Mouse (Mus musculus) right cerebral cortex, adult 18-20 months (tissue): ENCODE results near the gene Golt1a.
A peak's percentile ranks its signal among the peaks of the same experiment; 100 is the strongest.

ENCODE experiments used
- DNase-seq: peaks from one replicate; pipeline ENCODE4 v3.0.0; 2022; ENCODE audit warnings: mixed read lengths

Gene Golt1a

DNA sequence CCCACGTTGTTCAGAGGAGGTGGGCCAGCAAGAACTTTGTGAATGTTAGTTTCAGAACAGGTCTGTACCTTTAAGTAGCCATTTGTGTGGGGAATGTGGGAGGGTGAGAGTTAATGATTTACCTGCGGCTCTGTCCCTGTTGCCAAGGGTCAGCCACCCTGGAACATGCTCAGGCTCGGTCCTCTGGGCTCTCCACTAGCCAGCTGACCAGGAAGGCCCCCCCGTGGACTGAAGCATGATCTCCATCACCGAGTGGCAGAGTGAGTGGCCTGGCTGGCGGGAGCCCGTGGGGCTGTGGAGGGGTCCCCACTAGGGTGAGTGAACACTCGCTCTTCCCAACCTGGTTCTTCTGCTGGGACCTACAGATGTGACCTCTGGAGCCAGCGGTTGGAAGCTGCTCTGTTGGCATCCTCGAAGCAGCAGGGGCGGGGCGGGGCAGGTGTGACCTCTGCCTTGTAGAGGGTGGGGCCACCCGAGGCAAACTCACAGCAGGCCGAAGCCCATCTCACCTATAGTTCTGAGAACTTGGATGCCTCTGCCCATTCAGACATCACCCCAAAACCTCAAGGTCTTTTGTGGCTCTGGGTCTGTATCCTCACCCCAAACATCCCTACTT lies at the start of gene Golt1a:
Golt1a (plus strand) TSS at position 149 of the 616 bp plus-strand sequence.
- DNase-seq: no peak

DNA sequence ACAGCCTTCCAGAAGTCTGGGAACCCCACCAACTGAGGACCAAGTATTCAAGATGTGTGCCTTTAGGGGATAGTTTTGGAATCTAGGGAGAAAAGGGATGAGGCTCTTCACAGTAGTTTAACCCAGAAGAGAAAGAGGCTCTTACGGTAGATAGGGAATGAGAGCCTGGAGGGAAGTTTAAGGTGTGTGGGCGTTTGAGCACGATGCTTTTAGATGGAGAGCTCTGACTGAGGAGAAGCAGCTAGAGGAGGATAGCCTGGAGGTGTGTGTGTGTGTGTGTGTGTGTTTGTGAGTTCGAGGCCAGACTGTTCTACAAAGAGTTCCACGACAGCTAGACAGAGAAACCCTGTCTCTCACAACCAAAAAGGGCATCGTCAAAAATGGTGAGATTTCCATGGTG lies 47.0 kb upstream of the Golt1a start:
- DNase-seq: no peak

DNA sequence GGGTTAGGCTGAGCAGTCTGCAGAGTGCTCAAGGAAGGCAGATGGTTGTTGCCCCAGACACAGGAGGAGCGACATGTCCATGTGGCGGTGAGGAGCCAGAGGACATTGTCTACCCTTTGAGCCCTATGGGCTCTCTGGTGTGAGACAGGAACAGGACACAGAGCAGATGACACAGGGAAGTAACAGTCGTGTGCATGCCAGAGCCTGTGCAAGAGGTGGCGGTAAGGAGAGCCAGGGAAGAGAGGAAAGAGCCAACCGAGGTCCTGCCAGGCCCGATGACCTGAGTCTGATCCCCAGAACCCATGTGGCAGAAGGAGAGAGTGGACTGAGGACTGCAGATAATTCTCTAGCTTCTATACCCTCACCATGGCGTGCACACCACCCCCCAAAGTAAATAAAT lies 46.5 kb upstream of the Golt1a start:
- no peak for DNase-seq

DNA sequence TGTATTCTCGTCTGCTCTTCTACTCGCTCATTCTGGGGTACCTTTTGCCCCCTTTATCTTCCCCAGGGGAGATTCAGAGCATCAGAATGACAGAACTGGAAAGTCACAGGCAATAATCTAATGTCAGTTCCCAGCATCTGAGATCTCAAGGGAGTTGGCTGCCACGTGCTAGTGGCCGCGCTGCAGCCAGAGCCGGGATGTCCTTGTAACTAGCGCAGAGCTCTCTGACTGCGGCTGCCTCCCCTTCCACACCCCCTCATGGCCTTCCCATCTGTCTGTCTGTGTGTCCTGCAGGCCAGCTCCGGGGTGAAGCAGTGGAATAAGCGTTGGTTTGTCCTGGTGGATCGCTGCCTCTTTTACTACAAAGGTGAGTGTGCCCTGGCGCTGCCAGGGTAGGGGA lies 45.2 kb upstream of the Golt1a start:
- DNase-seq: no peak

DNA sequence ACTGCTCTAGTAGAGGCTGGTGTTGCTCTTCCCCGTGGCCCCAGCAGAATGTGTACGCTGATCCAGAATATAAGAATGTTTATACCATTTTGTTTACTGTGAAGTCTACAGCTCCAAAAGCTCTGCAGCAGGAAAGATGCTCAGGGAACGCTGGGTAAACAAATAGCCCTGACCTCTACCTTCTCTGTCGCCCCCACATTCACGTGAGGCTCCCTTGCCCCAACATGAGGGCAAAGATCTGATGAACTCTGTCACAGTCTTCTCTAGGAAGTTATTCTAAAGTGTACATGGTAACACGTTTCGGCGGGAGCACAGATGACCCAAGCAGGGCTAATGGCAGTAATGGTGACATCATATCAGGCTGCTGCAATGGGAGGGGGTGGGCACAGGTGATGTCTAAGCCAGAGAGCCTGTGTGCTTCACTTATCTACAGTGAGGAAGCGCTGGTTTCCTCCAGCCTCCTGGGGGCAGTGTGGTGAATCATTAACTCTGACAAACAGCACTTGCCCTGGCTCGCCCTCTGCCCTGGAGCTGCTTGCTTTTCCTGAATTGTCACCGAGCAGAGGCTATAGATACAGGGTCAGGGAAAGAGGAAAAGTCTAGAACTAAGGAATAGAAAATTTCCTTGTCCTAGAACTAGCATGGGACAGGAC lies 44.4 kb upstream of the Golt1a start:
- DNase-seq: no peak

DNA sequence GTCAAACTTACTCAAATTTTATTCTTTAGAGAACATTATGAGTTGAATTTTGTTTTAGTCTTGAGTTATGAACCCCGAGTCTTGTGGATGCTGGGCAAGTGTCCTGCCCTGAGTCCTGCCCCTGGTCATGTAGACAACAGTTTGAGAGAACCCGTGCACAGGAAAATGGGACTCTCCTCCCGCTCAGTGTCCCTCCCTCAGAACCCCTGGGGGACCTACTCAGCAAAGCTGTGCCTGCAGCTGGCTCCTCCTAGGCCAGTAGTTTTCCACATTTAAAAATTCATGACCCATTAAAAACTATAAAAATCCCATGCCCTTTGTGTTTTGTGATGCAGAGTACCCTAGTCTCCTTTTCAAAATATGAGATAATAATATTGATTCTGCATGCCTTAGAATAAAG lies 42.5 kb upstream of the Golt1a start:
- no peak for DNase-seq

DNA sequence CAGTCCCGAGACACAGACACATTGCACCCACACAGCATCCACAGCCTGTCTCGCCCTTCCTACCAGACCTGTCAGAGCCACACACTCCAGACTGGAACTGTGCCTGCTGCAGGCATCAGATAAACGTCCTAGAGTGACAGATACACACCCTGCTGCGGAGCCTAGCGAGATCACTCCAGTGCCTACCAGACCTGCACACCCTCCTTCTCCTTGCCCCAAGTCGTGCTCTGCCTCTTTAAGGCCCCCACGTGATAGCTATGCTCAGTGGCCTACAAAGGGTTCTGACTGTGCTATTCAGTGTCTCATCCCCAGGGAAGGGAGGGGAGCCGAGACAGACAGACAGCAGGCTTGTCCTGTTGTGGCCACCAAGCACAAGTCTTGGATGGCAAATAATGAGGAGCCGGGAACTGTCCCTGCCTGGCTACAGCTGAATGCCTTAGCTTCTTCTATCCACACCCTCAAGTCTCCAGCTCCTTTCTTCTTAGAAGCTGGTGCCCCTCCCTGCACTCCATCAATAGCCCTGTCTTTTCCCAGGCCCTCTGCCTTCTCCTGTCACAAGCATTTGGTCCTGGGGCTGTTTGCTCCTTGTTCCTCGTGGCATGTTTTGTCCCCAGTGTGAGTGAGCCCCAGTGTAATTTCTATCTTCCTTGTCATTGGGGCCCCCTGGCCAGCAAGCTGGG lies 41.6 kb upstream of the Golt1a start:
- peak; percentile 53 for DNase-seq

DNA sequence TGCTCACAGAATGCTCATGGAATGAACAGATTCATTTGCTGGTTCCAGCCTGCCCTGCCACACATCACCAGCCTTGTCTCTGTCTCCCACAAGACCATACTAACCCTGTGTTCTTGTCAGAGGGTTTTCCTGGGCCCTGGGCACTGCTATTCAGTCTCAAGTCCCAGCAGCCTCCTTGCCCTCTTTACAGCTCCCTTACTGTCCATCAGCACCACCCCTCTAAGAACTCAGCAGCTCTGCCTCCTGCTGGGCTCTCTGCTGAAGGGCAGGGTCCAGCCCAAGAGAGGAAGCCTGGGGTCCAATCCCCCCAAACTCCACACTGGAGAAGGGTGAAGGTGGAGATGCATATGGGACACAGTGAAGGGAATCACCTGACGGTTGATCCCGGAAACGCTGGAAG lies 41.1 kb upstream of the Golt1a start:
- no peak for DNase-seq

DNA sequence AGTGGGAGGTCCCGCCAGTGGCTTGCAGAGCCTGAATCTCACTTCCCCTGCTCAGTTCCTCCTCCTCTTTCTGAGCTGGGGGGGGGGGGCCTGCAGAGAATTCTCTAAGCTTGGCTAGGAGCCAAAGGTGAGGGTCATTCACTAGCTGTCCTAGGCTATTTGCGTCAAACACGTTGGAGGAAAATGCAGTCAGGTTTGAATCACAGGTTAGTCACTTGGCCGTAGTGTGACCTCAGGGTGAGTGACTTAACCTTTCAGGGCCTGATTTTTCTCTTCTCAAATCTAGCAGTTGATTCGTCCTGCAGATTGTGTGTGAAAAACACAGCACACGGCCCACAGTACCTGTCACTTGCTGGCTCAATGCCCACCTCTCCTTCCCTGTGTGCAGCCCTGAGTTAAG lies 39.3 kb upstream of the Golt1a start:
- DNase-seq: no peak

DNA sequence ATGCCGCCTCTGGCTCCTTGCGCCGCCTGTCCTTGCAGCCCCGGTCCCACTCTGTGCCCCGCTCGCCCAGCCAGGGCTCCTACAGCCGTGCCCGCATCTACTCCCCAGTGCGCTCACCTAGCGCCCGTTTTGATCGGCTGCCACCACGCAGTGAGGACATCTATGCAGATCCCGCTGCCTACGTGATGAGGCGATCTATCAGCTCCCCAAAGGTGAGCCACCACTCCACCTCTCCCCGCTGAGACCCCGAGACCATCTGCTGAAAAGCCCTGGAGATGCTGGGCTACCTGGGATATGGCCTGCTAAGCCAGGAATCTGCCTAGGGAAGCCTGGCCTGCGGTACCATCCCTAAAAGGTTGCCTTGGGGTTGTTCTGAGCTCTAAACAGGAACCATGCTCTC lies 35.4 kb upstream of the Golt1a start:
- DNase-seq: no peak

DNA sequence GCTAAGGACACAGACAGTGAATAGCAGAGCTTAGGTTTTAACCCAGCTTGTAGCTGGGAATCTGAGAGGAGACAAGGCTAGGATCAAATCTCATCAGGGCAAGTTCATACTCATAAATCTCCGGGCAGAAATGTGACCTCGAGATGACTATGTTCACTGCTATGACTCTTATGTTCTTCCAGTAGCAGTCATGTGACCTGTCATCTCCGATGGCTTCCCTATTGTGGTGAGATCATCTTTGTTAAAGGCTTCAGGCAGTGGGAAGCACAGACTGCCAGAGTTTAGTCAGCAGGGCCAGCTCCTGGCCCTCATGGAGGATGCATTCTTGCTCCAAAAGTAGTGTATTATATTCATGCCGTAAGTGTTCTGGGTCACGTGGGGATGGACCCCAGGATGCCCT lies 32.6 kb upstream of the Golt1a start:
- no peak for DNase-seq

DNA sequence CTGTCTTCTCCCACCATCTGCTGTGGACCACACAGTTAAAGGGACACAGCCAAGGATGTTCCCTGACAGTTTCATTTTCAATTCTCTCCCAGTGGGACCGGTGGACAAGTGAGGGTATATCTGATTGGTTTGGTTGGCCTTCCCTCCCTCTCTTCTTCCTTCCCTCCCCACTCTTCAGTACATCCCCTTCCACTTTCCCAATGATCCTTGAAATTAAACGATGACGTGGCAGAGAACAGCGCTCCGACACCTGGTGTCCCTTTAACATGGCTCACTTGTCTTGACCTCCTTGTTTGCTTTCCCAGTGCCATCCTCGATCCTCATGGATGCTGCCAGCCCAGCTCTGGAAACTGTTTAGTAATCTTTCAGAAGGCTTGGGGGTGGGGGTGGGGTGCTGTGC lies 31.1 kb upstream of the Golt1a start:
- no peak for DNase-seq

DNA sequence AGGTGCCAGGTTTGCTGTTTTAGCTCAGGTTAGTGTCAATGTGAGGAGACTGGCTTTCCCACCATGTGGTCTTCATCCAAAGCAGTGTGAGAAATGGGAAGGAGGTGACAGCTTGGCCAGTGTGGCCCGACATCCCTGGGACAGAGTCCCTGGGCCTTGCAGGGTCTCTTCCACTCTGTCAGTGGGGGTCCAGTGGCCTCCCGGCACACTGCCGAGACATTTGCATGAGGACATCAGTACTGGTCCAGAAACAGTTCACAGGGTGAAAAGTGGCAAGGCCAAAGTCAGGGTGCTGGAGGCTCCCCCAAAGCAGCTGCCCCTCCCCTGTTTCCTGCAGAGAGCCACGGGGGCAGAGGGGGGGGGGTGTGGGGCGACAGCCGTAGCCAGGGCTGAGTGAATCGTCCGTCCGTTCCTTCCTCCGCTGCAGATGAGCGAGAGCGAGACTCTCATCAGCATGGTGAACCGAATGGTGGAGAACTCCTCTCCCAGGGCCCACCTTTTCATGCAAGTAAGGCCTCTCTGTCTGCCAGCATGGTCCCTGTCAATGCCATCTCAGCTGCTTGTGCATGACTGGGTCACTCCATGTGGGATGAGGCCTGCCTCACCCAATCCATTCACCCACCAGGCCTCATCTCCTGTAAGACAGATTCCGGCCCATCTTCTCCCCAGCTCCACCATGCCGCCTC lies 30.5 kb upstream of the Golt1a start:
- no peak for DNase-seq

DNA sequence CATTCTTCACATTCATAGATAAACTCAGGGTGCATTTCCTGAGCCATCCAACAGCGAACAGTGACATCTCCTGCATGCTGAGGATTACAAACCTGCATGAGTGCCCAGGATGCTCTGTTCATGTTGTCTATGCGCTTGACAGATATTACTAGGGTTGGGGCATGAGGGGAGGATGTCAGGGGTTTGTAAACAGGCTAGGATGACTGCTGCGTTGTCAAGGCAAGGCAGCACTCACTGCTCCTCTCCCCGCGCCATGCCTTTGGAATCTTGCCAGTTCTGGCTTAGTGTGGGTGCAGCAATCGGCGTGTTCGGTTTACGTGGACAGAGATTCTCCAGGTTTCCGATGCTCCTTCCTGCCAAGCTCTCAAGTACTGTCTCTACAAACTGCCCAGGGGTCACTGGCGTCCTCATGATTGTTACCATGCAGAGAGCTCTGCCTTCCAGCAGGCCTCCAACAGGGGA lies 29.9 kb upstream of the Golt1a start:
- DNase-seq: peak; percentile 60

DNA sequence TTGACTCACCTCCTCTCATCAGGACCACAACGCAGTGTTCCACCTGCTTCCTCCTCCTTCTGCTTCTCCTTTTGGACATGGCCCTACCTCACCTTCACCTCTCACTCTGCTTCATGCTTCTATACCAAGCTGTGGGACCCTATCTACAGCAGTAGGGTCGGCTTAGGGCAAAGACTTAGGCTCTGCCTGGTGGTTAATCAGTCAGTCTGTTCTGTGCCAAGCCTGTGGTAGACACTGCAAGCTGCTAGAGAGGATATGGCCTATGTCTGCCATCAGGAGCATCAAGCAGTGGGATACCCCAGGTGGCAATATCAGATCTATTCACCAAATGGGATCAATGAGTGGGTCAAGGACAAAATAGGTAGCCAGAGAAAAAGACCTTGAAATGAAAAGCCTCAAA lies 29.1 kb upstream of the Golt1a start:
- no peak for DNase-seq

DNA sequence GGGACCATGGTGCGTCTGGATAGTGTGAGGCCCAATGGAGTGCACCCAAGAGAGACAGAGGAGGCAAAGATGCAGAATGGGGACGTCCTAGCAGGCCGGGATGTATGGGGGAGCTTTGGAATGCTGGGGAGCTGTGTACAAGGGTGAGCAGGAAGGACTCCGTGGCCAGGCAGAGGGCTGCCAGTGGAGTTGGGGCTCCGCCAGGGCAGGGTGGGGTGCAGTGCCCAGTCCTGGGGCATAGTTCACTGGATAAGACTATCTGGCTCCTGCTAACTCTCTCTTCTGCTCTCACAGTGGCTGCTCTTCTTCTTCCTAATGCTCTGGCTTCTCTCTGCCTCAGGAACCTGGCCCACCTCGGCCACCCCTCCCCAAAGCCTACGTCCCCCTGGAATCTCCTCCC lies 23.7 kb upstream of the Golt1a start:
- no peak for DNase-seq

DNA sequence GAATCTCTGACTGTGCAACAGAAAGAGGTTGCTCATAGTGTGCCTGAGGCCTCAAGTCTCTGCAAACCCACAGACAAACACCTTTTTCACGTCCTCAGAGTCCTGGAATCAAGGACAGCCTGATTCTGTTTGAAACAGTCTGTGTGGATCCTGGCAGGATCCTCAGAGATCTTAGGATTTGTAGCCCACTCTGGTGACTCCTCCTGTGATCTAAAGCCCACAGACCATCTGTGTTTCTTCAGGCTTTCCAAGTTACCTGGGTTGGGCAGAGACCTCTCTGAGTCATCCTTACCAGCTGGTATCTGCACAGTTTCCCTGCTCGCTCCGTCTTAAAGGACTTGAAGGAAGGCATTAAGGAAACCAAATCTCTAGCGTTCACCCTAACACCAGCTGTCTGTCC lies 22.5 kb upstream of the Golt1a start:
- peak; percentile 76 for DNase-seq

DNA sequence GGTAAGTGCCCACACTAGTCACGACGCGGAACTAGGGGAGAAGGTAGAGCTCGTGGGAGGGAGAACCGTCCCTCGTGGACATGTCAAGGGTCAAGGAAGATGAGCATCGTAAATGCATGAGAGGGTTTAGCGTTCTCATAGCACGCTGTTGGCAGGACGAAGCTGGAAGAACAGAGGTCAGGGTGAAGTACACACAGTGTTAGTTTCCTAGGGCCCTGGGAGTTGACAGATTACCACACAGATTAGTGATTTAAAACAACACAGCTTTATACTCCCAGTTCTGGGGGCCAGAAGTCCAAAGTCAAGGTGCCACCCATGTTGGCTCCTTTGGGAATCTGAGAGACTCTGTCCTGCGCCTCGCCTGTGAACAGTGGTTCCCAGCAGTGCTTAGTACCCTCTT lies 21.7 kb upstream of the Golt1a start:
- no peak for DNase-seq

DNA sequence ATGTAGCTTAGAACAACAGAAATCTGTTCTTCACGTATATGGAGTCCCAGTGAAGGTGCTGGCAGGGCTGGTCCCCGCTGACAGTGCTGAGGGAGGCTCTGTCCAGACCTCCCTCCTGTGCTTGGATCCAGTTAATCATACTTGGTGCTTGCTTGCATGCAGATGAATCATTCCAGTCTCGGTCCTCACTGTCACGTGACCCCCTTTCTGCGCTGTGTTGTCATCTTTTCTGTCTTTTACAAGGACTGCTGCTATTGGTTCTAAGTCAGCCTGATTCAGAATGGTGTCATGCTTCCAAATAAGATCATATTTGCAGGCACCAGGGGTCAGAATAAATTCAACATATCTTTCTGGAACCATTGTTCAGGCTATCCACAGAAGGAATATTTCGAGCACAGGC lies 17.7 kb upstream of the Golt1a start:
- DNase-seq: no peak

DNA sequence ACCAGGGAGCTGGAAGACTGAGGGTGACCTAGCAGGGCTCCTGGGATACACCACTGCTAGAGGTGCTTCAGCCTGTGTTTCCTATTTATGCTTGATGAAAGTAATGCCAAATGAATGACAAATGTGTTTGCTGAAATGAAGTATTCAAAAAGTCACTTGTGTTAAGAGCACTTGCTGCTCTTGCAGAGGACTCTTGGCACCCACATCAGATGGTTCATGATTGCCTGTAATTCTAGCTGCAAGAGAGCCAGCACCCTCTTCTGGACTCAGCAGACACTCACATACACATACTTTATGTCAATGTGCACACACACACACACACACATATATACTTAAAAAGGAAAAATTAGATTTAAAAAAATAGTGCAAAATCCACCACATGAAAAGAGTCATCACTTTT lies 17.0 kb upstream of the Golt1a start:
- no peak for DNase-seq

DNA sequence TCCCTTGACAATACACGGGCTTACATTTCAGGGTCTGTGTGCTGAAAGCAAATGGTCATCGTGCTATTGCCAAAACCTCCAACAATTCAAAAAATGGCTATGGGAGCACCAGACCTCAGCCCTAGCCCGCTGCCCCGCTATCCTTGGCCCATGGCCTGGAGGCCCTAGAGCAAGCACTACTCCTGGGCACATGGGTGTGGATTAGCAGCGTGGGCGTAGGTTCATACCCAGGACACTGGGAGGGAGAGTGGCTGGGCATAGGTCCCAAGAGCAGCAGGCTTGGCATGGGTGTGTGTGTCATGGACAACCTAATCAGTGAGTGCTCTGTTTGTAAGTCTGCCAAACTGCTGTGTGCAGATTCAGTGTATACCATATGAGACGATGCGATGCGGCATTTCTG lies 13.2 kb upstream of the Golt1a start:
- no peak for DNase-seq

DNA sequence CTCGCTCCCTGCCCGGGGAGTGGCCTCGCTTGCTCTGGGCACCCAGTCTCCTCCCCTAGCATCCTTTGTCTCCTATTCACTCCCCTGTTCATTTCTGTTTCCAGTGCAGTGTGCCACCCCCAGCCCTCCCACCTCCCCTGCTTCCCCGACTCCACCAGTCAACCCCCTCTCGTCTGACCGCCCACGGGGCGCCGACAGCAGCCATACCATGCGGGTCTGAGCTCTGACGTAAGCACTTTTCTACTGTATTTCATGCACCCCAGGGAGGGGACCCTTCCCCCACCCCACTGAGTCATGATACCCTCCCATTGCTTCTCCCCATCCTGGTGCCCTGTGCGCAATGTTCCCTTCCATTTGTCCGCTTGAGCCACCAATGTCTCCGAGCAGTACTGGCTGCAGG lies 10.8 kb upstream of the Golt1a start:
- peak; percentile 64 for DNase-seq

DNA sequence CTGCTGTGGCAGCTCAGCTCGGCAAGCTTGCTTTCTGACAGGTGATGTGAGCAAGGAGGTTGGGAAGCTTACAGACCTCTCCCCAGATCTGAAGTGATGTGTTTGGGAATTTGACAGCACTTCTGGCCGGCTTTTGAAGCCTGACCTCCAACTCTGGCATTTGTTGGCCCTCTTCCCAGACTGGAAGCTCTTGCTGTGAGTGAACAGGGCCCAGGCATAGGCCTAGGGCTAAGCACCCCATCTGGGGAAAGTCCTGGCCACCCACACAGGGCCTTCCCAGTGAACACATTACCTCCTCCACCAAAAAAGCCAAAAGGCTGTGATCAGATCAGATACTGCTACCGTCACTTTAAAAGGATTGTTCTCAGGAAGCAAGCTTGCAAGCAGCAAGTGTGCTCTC lies 7.1 kb upstream of the Golt1a start:
- DNase-seq: no peak

DNA sequence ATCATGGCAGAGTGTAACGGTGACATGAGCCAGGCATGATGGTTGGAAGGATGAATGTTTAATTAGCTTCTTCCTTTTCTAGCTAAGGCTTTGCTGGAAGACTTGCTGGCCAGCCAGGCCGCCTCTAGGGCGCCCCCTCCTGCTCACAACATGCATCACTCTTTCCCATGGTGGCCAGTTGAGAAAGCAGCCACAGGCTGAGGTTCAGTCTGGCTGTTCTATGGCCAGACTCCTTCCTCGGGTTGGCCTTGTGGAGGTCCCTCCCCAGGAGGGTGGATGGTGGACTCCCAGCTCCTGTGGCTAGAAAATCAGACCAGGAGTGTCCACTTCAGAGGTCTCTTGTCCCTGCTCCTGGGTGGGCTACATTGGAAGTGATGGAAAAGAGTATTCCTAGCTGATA lies 2.8 kb upstream of the Golt1a start:
- peak; percentile 81 for DNase-seq
